Mouse (Mus musculus): ENCODE results near the gene Camsap1. TPM values are rescaled to one million over a fixed set of nuclear protein-coding genes. Genes with fewer than 3 reads are reported as not detected.

Gene Camsap1
- polyA plus RNA-seq, 1 experiment, result 12.1 TPM

GRCm38 (mm10) chr2:25913247-25913646, 69.8 kb downstream of the Camsap1 start:
- no peak overlapping the region for H3ac ChIP-seq (ENCODE audit: control insufficient read depth, insufficient read length)
- no peak overlapping the region for H3K4me3 ChIP-seq
- H3K36me3 ChIP-seq (ENCODE audit: control insufficient read depth, insufficient read depth), result no peaks in the 10 kb centered on the region
- peaks cover 6% of the 10 kb centered on the region for H3K27me3 ChIP-seq (ENCODE audit: control insufficient read depth, insufficient read depth, insufficient read length)
- H3K4me2 ChIP-seq (ENCODE audit: low read depth), result no peak overlapping the region
- no peaks in the 10 kb centered on the region for H3K79me2 ChIP-seq (ENCODE audit: control insufficient read depth, insufficient read depth)
- TF ChIP-seq SRF (IDR thresholded peaks at IDR 0.05; ENCODE audit: control insufficient read depth, insufficient read length, low read depth), result no peak
- no peak for TF ChIP-seq POLR2AphosphoS2 (IDR thresholded peaks at IDR 0.05; ENCODE audit: insufficient read length, low read depth)
- TF ChIP-seq TCF12 (IDR thresholded peaks at IDR 0.05; ENCODE audit: insufficient read depth, poor library complexity, severe bottlenecking), result no peak
- TF ChIP-seq MAX (IDR thresholded peaks at IDR 0.05; ENCODE audit: low read depth), result no peak
- no peak for TF ChIP-seq MYOG (IDR thresholded peaks at IDR 0.05; ENCODE audit: control insufficient read depth in 1 of 3, insufficient read depth in 1 of 3, insufficient read length in 2 of 3, low read depth in 2 of 3)
- no peak for TF ChIP-seq USF1 (IDR thresholded peaks at IDR 0.05; ENCODE audit: low read depth)
- no peak for TF ChIP-seq POLR2A (IDR thresholded peaks at IDR 0.05; ENCODE audit: insufficient read length, low read depth)
- no peak for TF ChIP-seq MYOD1 (IDR thresholded peaks at IDR 0.05; ENCODE audit: control insufficient read depth in 1 of 3, insufficient read length in 2 of 3, low read depth in 2 of 3)
- TF ChIP-seq CEBPB (IDR thresholded peaks at IDR 0.05; ENCODE audit: insufficient read depth, poor library complexity, severe bottlenecking), result no peak
- TF ChIP-seq TCF3 (IDR thresholded peaks at IDR 0.05; ENCODE audit: insufficient read length, low read depth), result no peak
- TF ChIP-seq REST (IDR thresholded peaks at IDR 0.05; ENCODE audit: insufficient read depth, insufficient read length), result no peak
- TF ChIP-seq E2F4 (IDR thresholded peaks at IDR 0.05; ENCODE audit: insufficient read depth), result no peak

DNA sequence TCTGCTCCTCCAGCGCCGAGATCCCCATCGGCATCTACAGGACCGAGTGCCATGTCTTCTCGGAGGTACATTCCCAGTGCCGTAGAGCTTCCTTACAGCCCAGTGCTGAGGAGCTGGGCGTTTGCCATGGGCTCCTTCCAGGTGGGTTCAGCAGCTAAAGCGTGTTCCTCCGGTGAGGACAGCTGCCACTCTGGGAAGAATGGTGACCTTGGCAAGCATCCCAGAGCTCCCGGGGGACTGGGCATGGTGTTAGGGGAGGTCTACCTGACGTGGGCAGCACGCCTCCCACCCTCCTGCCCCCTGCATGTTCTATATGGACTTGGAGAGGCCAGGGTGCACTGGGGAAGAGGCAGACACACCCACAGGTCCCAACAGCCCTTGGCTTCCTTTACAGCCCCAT, 73.2 kb downstream of the Camsap1 start:
- Histone ChIP-seq H3K4me2 (ENCODE audit: low read depth) (no peak overlapping the region), H3K79me2 (ENCODE audit: control insufficient read depth, insufficient read depth) (no peaks in the 10 kb centered on the region), H3ac (ENCODE audit: control insufficient read depth, insufficient read length) (no peak overlapping the region), H3K27me3 (ENCODE audit: control insufficient read depth, insufficient read depth, insufficient read length) (peaks cover 35% of the 10 kb centered on the region), H3K4me3 (no peak overlapping the region), H3K36me3 (ENCODE audit: control insufficient read depth, insufficient read depth) (no peaks in the 10 kb centered on the region)
- TF ChIP-seq CEBPB (IDR thresholded peaks at IDR 0.05; ENCODE audit: insufficient read depth, poor library complexity, severe bottlenecking) (no peak), POLR2AphosphoS2 (IDR thresholded peaks at IDR 0.05; ENCODE audit: insufficient read length, low read depth) (no peak), TCF3 (IDR thresholded peaks at IDR 0.05; ENCODE audit: insufficient read length, low read depth) (no peak), SRF (IDR thresholded peaks at IDR 0.05; ENCODE audit: control insufficient read depth, insufficient read length, low read depth) (no peak), MAX (IDR thresholded peaks at IDR 0.05; ENCODE audit: low read depth) (no peak), POLR2A (IDR thresholded peaks at IDR 0.05; ENCODE audit: insufficient read length, low read depth) (no peak), REST (IDR thresholded peaks at IDR 0.05; ENCODE audit: insufficient read depth, insufficient read length) (no peak), USF1 (IDR thresholded peaks at IDR 0.05; ENCODE audit: low read depth) (no peak)

GRCm38 (mm10) chr2:25898970-25899369, 84.1 kb downstream of the Camsap1 start:
- peaks cover 77% of the 10 kb centered on the region for H3K27me3 ChIP-seq (ENCODE audit: control insufficient read depth, insufficient read depth, insufficient read length)
- TF ChIP-seq SRF (IDR thresholded peaks at IDR 0.05; ENCODE audit: control insufficient read depth, insufficient read length, low read depth), result no peak
- no peak for TF ChIP-seq MAX (IDR thresholded peaks at IDR 0.05; ENCODE audit: low read depth)
- TF ChIP-seq MYOG (IDR thresholded peaks at IDR 0.05; ENCODE audit: control insufficient read depth in 1 of 3, insufficient read depth in 1 of 3, insufficient read length in 2 of 3, low read depth in 2 of 3), result no peak
- no peak for TF ChIP-seq TCF12 (IDR thresholded peaks at IDR 0.05; ENCODE audit: insufficient read depth, poor library complexity, severe bottlenecking)
- no peak for TF ChIP-seq POLR2AphosphoS2 (IDR thresholded peaks at IDR 0.05; ENCODE audit: insufficient read length, low read depth)
- no peak for TF ChIP-seq MYOD1 (IDR thresholded peaks at IDR 0.05; ENCODE audit: control insufficient read depth in 1 of 3, insufficient read length in 2 of 3, low read depth in 2 of 3)
- no peak for TF ChIP-seq USF1 (IDR thresholded peaks at IDR 0.05; ENCODE audit: low read depth)
- TF ChIP-seq E2F4 (IDR thresholded peaks at IDR 0.05; ENCODE audit: insufficient read depth), result no peak
- no peak for TF ChIP-seq CEBPB (IDR thresholded peaks at IDR 0.05; ENCODE audit: insufficient read depth, poor library complexity, severe bottlenecking)
- no peak for TF ChIP-seq REST (IDR thresholded peaks at IDR 0.05; ENCODE audit: insufficient read depth, insufficient read length)
- no peak for TF ChIP-seq POLR2A (IDR thresholded peaks at IDR 0.05; ENCODE audit: insufficient read length, low read depth)
- no peak for TF ChIP-seq TCF3 (IDR thresholded peaks at IDR 0.05; ENCODE audit: insufficient read length, low read depth)
- no peak overlapping the region for H3K4me3 ChIP-seq

DNA sequence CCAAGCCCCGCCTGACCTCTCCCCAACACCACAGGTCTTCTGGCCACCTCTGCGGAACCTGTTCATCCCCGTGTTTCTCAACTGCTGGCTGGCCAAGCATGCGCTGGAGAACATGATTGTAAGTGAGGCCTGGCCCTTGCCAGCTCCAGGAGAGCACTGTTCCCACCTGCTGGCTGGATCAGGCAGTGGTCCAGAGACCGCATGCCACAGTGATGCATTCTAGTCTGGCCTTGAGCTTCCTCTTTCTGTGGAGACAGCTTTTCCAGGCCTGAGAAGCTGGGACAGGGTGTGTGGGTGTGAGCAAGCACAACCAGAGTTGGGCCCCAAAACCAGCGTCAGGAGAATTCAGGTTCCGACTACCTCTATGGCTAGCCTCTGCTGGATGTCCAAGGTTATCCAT, 90.6 kb downstream of the Camsap1 start:
- TF ChIP-seq MAX (IDR thresholded peaks at IDR 0.05; ENCODE audit: low read depth), result no peak
- no peak for TF ChIP-seq SRF (IDR thresholded peaks at IDR 0.05; ENCODE audit: control insufficient read depth, insufficient read length, low read depth)
- no peak for TF ChIP-seq CEBPB (IDR thresholded peaks at IDR 0.05; ENCODE audit: insufficient read depth, poor library complexity, severe bottlenecking)
- Histone ChIP-seq H3K36me3 (ENCODE audit: control insufficient read depth, insufficient read depth) (no peaks in the 10 kb centered on the region), H3ac (ENCODE audit: control insufficient read depth, insufficient read length) (no peak overlapping the region), H3K27me3 (ENCODE audit: control insufficient read depth, insufficient read depth, insufficient read length) (peaks cover 60% of the 10 kb centered on the region), H3K79me2 (ENCODE audit: control insufficient read depth, insufficient read depth) (no peaks in the 10 kb centered on the region), H3K4me2 (ENCODE audit: low read depth) (no peak overlapping the region), H3K4me3 (no peak overlapping the region)

More at GRCm38 (mm10) chr2:25898970-25899369, 84.1 kb downstream of the Camsap1 start:
- no peak overlapping the region for H3K4me2 ChIP-seq (ENCODE audit: low read depth)
- H3K36me3 ChIP-seq (ENCODE audit: control insufficient read depth, insufficient read depth), result no peaks in the 10 kb centered on the region
- no peak overlapping the region for H3ac ChIP-seq (ENCODE audit: control insufficient read depth, insufficient read length)
- H3K79me2 ChIP-seq (ENCODE audit: control insufficient read depth, insufficient read depth), result no peaks in the 10 kb centered on the region

DNA sequence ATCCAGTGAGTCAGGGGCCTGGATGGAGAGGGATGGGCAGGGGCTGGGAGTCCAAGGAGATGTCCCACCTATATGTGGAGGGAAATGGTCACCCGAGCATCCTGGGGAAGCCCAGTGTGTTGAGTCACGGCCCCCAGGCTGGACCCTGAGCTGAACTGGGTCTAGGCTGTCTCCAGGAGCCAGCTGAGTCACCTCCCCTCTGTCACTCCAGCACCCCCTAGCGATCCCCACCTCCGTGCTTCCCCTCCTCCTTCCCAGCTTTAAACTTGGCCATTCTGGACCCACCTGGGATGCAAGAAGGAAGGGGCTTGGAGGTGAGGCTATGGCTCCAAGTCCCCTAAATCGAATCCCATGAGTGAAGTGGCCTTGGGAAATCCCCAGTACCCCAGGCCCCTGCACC, 94.9 kb downstream of the Camsap1 start:
- no peak for TF ChIP-seq POLR2A (IDR thresholded peaks at IDR 0.05; ENCODE audit: insufficient read length, low read depth)
- no peak for TF ChIP-seq POLR2AphosphoS2 (IDR thresholded peaks at IDR 0.05; ENCODE audit: insufficient read length, low read depth)
- no peak for TF ChIP-seq E2F4 (IDR thresholded peaks at IDR 0.05; ENCODE audit: insufficient read depth)
- TF ChIP-seq MYOG (IDR thresholded peaks at IDR 0.05; ENCODE audit: control insufficient read depth in 1 of 3, insufficient read depth in 1 of 3, insufficient read length in 2 of 3, low read depth in 2 of 3), result no peak
- TF ChIP-seq TCF12 (IDR thresholded peaks at IDR 0.05; ENCODE audit: insufficient read depth, poor library complexity, severe bottlenecking), result no peak
- TF ChIP-seq REST (IDR thresholded peaks at IDR 0.05; ENCODE audit: insufficient read depth, insufficient read length), result no peak
- no peak for TF ChIP-seq MAX (IDR thresholded peaks at IDR 0.05; ENCODE audit: low read depth)
- TF ChIP-seq TCF3 (IDR thresholded peaks at IDR 0.05; ENCODE audit: insufficient read length, low read depth), result no peak
- TF ChIP-seq MYOD1 (IDR thresholded peaks at IDR 0.05; ENCODE audit: control insufficient read depth in 1 of 3, insufficient read length in 2 of 3, low read depth in 2 of 3), result no peak
- no peak for TF ChIP-seq SRF (IDR thresholded peaks at IDR 0.05; ENCODE audit: control insufficient read depth, insufficient read length, low read depth)
- no peak for TF ChIP-seq USF1 (IDR thresholded peaks at IDR 0.05; ENCODE audit: low read depth)
- TF ChIP-seq CEBPB (IDR thresholded peaks at IDR 0.05; ENCODE audit: insufficient read depth, poor library complexity, severe bottlenecking), result no peak
- H3ac ChIP-seq (ENCODE audit: control insufficient read depth, insufficient read length), result no peak overlapping the region
- no peaks in the 10 kb centered on the region for H3K79me2 ChIP-seq (ENCODE audit: control insufficient read depth, insufficient read depth)
- H3K27me3 ChIP-seq (ENCODE audit: control insufficient read depth, insufficient read depth, insufficient read length), result peaks cover 45% of the 10 kb centered on the region
- no peak overlapping the region for H3K4me2 ChIP-seq (ENCODE audit: low read depth)
- no peaks in the 10 kb centered on the region for H3K36me3 ChIP-seq (ENCODE audit: control insufficient read depth, insufficient read depth)
- no peak overlapping the region for H3K4me3 ChIP-seq
